Mouse (Mus musculus): ENCODE measurements around the gene Stip1.

- TF ChIP-seq CTCF (conservative IDR thresholded peaks at IDR 0.05; ENCODE audit: low read length) (no peak), NANOG (IDR thresholded peaks at IDR 0.05; ENCODE audit: borderline replicate concordance, low read length) (no peak), POU5F1 (IDR thresholded peaks at IDR 0.05; ENCODE audit: borderline replicate concordance, low read length) (no peak)
Observed at GRCm38 (mm10) chr19:7014481-7015135, 25.2 kb downstream of the Stip1 start.

Measured in E14TG2a.4 (cell line).